Mouse (Mus musculus): ENCODE results near the gene Mob3b. TPM values are rescaled to one million over a fixed set of nuclear protein-coding genes. Genes with fewer than 3 reads are reported as not detected.

The Mob3b gene
- total RNA-seq, 2 experiments from 2014 or later, result 4.5 to 4.7 TPM

DNA sequence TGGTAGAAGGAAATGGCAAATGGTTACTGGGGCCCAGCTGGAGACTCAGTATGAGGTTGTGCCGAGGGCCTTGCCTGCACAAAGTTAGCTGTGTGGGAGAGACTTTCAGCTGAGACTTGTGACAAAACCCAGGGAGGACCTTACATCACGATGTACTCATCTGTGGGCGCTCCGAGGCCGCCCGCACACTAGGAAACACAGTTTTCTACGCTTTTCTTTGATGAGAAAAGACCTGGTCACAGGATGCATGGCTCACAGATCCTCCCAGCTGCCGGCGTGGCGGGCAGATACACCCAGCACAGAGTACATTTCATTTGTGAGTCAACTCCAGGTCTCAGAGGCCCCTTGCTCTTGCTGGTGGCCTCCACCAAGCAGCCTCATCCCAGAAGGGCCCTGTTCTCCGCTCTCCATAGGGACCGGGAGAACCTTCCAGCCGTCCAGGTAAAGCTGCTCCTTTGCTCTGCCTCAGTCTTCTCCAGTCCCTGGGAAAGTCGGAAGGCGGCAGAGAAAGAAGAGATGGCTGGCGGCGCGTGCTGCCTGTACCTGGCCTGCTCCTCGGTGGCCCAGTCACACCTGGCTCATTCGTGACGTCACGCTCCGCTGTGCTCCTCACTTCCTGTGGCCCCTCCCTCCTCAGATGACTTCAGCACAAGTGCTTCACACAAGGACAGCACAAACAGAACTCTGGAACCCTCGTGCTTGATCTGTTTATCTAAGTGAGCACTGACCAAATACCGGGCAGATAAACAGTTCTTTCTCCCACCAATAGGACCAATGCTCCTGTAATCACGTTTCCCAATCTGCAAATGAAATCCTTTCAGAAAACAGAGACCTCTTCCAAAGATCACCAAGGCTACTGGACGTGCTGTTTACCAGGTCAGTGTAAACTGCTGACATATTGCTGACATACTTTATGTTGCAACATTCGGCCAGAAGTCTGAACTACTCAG, 60.8 kb downstream of the Mob3b start:
- no peak for DNase-seq (ENCODE audit: low spot score in 2 of 2)

DNA sequence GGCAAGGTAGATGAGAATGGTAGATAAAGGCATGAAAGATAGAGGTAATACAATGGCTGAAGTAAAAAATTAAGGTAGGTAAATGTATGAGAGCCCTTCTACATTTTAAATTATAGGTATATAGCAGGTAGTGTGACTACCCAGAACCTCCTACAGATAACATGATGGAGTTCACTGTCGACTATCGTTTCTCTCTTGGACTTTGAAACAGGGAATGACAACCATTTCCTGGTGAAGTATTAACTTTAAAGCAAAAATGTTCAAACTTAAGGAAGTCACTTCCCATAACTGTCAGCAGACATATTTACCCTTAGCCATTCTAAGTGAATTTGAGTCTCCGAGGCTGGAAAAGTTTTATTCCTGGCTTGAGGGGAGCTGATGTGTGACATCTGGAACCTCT, 64.8 kb downstream of the Mob3b start:
- no peak for TF ChIP-seq CTCF (conservative IDR thresholded peaks at IDR 0.05)
- DNase-seq (ENCODE audit: low spot score in 2 of 2), result no peak
- Histone ChIP-seq H3K27ac (no peak overlapping the region), H3K4me3 (no peak overlapping the region)

More for the DNA sequence above, 60.8 kb downstream of the Mob3b start:
- H3K27ac ChIP-seq, result no peak overlapping the region
- H3K4me3 ChIP-seq, result no peak overlapping the region
- TF ChIP-seq CTCF (conservative IDR thresholded peaks at IDR 0.05), result no peak

DNA sequence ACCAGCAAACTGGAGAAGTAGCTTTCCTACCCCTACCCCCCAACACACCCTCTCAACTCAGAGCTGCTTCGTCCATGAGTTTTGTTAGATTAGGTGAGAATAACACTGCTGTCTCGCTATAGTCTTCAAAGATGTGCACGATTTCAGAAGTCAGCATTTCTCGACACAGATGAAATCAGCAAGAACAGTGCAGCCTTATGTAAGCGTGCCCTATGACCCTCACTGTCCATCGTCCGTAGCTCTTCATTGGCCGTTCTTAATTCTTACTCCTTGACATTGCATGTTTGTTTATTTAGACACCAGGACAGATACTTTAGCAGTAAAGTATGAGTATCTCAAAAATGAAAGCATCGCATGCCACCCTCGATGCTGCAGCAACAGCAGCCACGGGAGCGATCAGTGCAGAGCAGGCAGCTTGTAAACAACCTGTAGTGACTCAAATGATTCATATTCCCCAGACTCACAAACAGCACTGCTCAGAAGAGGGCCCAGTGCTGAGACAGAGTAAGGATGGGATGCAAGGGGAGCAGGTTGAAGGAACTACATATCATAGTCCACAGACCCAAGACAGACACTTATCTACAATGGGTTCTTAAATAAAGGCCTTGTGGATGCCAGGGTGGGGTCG, 66.0 kb downstream of the Mob3b start:
- DNase-seq (ENCODE audit: low spot score in 2 of 2), result no peak
- no peak for TF ChIP-seq CTCF (conservative IDR thresholded peaks at IDR 0.05)
- H3K27ac ChIP-seq, result no peak overlapping the region

DNA sequence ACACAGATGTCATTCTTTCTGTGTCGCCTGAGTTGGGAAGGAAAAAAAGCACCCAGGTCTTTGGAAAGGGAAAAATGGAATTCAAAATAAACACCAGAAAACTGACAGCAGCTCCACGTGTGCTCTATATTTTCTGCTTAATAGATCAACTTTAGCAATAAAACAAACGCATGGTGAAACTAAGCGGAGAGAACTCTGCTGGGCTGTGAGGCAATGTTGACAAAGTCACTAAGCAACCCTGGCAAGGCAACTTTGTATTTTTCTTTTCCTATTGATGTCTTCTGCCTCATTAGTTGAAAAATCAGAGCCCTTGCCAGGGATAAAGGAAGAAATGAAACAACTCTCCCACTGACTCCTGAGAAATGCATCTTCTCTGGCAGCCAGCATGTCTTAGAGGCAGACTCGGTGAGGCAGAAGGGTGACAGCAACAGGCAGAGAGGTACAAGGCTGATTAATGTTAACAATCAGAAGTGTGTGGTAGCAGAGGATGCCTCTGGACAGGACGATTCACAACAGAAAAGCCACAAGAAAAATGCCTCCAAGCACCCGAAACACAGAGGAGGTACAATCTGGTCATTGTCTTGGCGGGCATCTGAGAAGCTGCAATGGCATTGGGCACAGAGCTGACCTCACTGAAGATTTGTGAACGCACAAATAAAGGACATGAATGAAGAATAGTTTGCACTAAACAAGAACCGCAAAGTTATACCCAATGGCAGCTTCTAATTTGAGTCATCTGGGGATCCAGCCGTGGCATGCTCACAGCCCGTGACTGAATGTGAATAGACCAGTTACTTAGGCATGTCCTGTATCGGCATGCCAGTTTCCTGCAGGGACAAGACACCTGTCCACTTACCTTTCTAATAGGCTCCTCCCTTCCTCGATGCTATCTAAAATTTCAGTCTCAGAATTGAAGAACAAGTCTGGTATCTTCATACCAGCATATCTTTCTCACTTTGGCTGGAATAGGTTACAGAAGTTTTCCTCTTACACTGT, 67.7 kb downstream of the Mob3b start:
- Histone ChIP-seq H3K4me3 (peak overlapping the region; percentile 3; the same call in 1 of the 2 replicates), H3K27ac (no peak overlapping the region)
- peak in 1 of 2 experiments; percentile 28 for DNase-seq (ENCODE audit: low spot score in 2 of 2)
- TF ChIP-seq CTCF (conservative IDR thresholded peaks at IDR 0.05), result no peak

More for the DNA sequence above, 66.0 kb downstream of the Mob3b start:
- H3K4me3 ChIP-seq, result no peak overlapping the region

DNA sequence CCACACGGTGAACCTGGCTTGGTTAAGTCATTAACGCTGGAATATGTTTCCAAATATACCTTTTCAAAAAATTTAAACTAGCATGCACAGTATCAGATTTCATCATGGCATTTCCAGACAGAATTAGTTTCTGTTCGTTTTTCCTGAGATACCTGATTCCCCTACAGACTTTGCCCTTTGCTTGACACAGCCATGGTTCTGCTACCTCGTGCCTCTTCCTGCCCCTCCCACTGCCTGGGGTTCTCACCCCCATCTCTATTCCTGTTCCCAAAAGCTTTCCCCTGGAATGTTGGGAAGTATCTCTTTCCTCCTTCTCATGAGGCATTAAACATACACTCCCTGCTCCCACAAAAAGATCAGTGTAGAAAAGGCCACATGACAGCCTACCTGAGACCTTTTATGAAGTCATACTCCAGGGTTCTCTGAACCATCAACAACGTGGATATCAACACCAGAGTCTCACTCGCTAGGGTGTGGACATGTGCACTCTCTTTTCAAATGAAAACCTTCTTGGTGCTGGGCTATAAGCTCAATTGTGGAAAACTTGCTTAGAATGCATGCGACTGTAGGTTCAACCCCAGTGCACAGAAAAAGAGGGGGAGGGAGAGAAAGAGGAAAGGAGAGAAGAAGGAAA, 71.1 kb downstream of the Mob3b start:
- no peak overlapping the region for H3K27ac ChIP-seq
- TF ChIP-seq CTCF (conservative IDR thresholded peaks at IDR 0.05), result no peak
- no peak for DNase-seq (ENCODE audit: low spot score in 2 of 2)
- no peak overlapping the region for H3K4me3 ChIP-seq

DNA sequence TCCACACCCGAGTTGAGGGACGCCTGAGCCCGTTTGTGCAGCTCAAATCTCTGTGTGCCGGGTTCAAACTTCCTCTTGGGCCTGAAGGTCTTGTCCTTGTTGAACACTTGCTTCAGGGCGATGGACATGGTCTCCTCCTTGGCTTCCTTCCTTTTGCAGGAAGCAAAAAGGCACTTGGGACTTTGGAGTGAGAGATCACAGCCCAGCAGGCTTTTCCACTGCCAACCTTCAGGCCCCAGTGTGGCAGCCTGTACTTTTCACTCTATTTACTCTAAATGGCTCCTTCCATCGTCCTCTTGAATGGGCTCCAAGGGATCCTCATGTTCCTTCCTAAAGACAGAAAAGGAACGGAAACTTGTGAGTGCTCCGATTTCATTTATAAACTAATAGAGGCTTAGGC, 73.2 kb downstream of the Mob3b start:
- DNase-seq (ENCODE audit: low spot score in 2 of 2), result no peak
- H3K27ac ChIP-seq, result no peak overlapping the region
- H3K4me3 ChIP-seq, result no peak overlapping the region
- TF ChIP-seq CTCF (conservative IDR thresholded peaks at IDR 0.05), result no peak

DNA sequence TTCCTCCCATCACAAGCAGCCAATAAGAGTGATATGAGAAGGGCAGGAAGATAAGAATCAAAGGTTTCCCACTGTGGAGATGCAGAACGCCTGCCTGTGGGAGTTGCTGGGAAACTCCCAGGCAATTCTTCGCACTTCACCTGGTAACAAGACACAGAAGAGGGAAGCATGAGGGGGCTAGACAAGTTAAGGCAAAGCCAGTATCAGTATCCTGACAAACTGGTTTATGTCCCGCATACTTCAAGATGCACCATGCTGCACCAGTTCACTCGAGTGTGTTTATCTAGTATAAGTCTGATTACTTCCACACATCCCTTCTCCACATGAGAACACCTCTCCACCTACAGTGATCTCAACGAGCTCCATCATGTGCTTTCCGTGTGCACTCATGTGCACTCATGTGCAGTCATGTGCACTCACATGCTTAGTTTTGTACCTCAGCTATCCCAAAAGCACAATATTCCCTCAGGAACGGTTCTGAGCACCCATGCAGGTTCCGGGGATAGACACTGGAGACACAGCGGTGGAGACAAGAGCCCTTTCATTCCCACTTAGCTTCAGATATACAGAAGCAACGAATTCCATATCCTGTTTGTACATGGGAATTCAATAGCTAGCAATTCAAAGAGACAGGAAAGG, 74.7 kb downstream of the Mob3b start:
- Histone ChIP-seq H3K4me3 (no peak overlapping the region), H3K27ac (no peak overlapping the region)
- no peak for TF ChIP-seq CTCF (conservative IDR thresholded peaks at IDR 0.05)
- no peak for DNase-seq (ENCODE audit: low spot score in 2 of 2)

DNA sequence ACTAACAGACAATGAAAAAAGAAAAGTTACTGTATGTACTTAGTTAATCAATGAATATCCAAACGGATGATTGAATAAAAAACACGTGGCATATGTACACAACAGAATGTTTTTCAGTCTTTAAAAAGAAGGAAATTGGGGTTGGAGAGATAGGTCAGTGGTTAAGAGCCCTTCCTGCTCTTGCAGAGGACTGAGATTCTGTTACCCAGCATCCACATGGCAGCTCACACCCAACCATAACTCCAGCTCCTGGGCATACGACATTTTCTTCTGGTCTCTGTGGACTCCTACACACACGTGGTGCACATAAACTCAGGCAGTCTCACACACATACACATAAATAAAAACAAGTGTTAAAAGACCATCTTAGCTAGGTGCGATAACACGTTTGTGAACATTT, 77.0 kb downstream of the Mob3b start:
- H3K27ac ChIP-seq, result no peak overlapping the region
- TF ChIP-seq CTCF (conservative IDR thresholded peaks at IDR 0.05), result no peak
- no peak for DNase-seq (ENCODE audit: low spot score in 2 of 2)
- no peak overlapping the region for H3K4me3 ChIP-seq

DNA sequence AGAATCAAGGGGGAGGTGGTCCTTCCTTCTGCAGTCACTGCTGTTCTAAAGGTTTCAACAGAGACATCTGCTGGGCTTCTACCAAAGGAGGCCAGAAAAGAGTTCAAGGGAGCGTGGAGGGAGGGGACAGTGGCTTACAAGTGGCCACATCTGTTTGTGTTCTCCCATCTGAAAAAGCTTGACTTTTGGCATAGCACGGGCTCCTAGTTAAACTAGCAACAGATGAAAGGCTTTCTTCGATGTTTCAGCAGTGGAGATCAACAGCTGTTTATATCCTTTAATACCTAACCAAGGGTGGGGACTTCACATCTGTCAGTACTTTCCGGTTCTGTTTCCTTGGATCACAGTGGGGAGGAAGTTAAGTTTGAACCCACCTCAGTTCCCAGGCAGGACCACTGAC, 88.5 kb downstream of the Mob3b start:
- TF ChIP-seq CTCF (conservative IDR thresholded peaks at IDR 0.05), result no peak
- DNase-seq (ENCODE audit: low spot score in 2 of 2), result no peak
- no peak overlapping the region for H3K27ac ChIP-seq

DNA sequence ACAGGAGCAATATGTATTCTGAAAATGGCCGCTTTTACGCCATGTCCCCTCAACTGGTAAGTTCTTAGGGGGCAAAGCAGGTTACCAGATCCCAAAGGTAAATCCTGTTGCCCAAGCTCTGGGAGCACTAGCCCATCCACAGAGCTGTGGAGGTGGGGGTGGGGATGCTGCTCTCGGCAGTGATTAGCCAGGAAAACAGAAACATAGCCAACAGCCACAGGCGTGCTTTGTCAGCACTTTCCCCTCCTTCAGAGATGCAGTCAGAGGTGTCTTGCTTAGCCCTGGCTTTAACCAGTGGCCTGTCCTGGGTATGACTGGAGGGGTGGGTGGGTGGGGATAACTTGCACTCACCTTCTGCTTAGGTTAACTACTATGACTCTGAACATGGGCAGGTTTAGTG, 91.1 kb downstream of the Mob3b start:
- DNase-seq (ENCODE audit: low spot score in 2 of 2), result no peak
- H3K4me3 ChIP-seq, result no peak overlapping the region
- H3K27ac ChIP-seq, result no peak overlapping the region
- no peak for TF ChIP-seq CTCF (conservative IDR thresholded peaks at IDR 0.05)

More for the DNA sequence above, 88.5 kb downstream of the Mob3b start:
- H3K4me3 ChIP-seq, result no peak overlapping the region

DNA sequence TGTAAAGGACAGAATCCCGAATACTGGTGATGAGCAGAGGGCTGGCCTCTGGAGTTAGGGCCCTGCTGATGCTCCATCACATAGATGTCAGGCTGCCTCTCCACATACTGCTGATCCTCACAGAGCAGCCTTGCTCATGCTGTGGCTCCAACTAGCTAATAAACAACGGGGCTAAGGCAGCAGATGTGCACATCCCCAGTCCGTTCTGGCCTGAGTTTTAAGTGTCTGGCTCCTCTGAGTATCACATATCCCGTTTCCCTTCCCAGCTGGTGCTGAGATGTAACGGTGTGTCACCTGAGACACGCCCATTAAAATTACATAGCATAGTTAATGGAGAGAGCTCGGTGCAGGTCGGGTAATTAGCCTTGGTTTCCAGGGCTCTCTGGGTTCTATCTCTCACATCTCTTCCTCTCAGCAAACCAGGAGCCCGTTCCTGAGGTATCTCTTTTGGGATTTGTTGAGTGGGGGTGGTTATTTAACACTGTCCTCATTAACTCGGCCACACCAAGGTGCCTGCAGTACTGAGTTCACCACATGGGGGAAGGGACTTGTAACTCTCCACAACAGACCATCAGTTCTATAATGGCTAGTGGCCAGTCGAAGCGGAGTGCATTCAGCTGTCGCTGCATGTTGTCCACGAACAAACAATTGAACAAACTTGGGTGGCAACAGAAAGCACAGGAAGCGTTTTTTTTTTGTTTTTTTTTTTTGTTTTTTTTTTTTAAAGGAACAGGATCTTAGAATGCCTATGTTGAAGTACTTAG, 92.0 kb downstream of the Mob3b start:
- no peak for DNase-seq (ENCODE audit: low spot score in 2 of 2)
- Histone ChIP-seq H3K4me3 (no peak overlapping the region), H3K27ac (peak overlapping the region; percentile 41; the same call in 1 of the 2 replicates)
- peak; percentile 63 for TF ChIP-seq CTCF (conservative IDR thresholded peaks at IDR 0.05)
